Mouse (Mus musculus): ENCODE data around the gene Xrcc6. TPM values are rescaled to one million over a fixed set of nuclear protein-coding genes. Genes with fewer than 3 reads are reported as not detected.

The Xrcc6 gene
- polyA plus RNA-seq, 1 experiment from 2014 or later, result 56.9 TPM

DNA sequence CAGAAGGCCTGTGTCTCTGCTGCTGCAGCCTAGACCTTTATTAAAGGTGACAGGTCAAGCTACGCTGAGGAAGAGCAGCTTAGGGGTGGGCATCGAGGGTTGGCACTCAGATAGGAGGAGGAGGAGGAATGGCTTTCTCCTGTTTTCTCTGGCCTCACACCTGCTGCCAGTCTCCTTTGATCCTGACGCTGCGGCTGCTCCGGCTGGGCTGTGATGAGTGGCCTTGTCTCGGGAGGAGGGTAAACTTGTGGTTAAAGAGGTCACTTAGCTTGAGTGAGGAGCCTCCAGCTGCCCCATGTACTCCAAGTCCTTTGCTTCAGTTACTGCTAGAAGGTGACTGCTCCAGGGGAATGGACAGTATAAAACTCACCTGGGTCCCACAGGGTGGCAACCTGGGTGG lies 6.4 kb downstream of the Xrcc6 start:
- H3K4me1 ChIP-seq (ENCODE audit: control insufficient read depth, insufficient read depth, low read length), result no peaks in the 10 kb centered on the region
- H3K27ac ChIP-seq (ENCODE audit: low read depth, low read length), result no peak overlapping the region
- H3K4me2 ChIP-seq (ENCODE audit: low read length), result no peak overlapping the region
- peaks cover 64% of the 10 kb centered on the region for H3K36me3 ChIP-seq (ENCODE audit: control insufficient read depth, insufficient read depth, low read length)
- H3K27me3 ChIP-seq (replicated peaks; ENCODE audit: control insufficient read depth, insufficient read depth, low read length), result no peaks in the 10 kb centered on the region
- ATAC-seq (no peak), DNase-seq (ENCODE audit: low spot score) (no peak)
- H3K9me3 ChIP-seq (replicated peaks; ENCODE audit: control insufficient read depth, low read length), result no peaks in the 10 kb centered on the region
- H3K4me3 ChIP-seq (ENCODE audit: low read depth, low read length), result no peak overlapping the region
- no peak overlapping the region for H3K9ac ChIP-seq (ENCODE audit: low read length)
- 94% methylated on average over 6 of the region's 6 CpGs for WGBS

DNA sequence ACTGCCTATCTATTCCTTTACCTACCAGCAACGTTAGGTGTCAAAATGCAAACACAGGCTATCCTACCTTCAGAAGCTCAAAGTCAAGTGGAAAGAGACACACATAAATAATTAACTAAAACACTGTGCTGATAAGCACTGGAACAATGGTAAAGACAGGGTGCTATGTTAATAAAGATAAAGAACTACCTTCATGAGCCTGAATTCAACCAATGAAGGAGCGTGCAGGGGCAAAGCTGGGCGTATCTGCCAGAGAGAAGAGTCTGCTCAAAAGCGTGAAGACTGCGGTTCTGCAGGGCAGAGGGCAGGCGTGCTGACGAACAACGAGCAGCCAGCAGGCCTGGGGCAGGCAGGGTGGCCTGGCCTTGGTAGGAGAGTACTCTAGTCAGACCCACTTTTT lies 16.6 kb downstream of the Xrcc6 start:
- DNase-seq (ENCODE audit: low spot score) (no peak), ATAC-seq (no peak)
- no peak overlapping the region for H3K9ac ChIP-seq (ENCODE audit: low read length)
- H3K4me3 ChIP-seq (ENCODE audit: low read depth, low read length), result no peak overlapping the region
- no peak overlapping the region for H3K4me2 ChIP-seq (ENCODE audit: low read length)
- H3K27ac ChIP-seq (ENCODE audit: low read depth, low read length), result no peak overlapping the region
- peaks cover 21% of the 10 kb centered on the region for H3K36me3 ChIP-seq (ENCODE audit: control insufficient read depth, insufficient read depth, low read length)
- no peaks in the 10 kb centered on the region for H3K9me3 ChIP-seq (replicated peaks; ENCODE audit: control insufficient read depth, low read length)
- 90% methylated on average over 8 of the region's 8 CpGs for WGBS
- no peaks in the 10 kb centered on the region for H3K4me1 ChIP-seq (ENCODE audit: control insufficient read depth, insufficient read depth, low read length)
- no peaks in the 10 kb centered on the region for H3K27me3 ChIP-seq (replicated peaks; ENCODE audit: control insufficient read depth, insufficient read depth, low read length)

DNA sequence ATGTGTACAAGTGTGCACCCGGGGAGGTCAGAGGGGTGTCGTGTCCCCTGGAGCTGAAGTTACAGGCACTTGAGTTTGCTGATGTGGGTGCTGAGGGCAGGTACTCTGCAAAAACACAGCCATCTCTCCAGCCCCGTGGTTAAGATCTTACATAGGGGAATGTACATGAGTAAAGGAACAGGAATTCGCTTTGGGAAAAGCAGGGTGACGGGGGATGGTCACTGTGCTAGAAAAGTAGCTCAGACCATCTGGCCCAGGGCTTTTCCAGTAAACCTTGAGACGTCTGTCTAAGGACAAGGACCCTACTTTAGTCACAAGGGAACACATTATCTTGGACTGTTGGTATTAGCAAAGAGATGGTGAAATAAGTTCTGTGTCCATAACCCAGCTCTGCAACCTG lies 24.3 kb downstream of the Xrcc6 start:
- WGBS, result 91% methylated on average over 6 of the region's 6 CpGs
- no peak overlapping the region for H3K9ac ChIP-seq (ENCODE audit: low read length)
- ATAC-seq (no peak), DNase-seq (ENCODE audit: low spot score) (no peak)
- no peaks in the 10 kb centered on the region for H3K36me3 ChIP-seq (ENCODE audit: control insufficient read depth, insufficient read depth, low read length)
- H3K27me3 ChIP-seq (replicated peaks; ENCODE audit: control insufficient read depth, insufficient read depth, low read length), result no peaks in the 10 kb centered on the region
- H3K9me3 ChIP-seq (replicated peaks; ENCODE audit: control insufficient read depth, low read length), result no peaks in the 10 kb centered on the region
- H3K4me1 ChIP-seq (ENCODE audit: control insufficient read depth, insufficient read depth, low read length), result peaks cover 15% of the 10 kb centered on the region
- H3K4me2 ChIP-seq (ENCODE audit: low read length), result no peak overlapping the region
- H3K4me3 ChIP-seq (ENCODE audit: low read depth, low read length), result no peak overlapping the region
- no peak overlapping the region for H3K27ac ChIP-seq (ENCODE audit: low read depth, low read length)

DNA sequence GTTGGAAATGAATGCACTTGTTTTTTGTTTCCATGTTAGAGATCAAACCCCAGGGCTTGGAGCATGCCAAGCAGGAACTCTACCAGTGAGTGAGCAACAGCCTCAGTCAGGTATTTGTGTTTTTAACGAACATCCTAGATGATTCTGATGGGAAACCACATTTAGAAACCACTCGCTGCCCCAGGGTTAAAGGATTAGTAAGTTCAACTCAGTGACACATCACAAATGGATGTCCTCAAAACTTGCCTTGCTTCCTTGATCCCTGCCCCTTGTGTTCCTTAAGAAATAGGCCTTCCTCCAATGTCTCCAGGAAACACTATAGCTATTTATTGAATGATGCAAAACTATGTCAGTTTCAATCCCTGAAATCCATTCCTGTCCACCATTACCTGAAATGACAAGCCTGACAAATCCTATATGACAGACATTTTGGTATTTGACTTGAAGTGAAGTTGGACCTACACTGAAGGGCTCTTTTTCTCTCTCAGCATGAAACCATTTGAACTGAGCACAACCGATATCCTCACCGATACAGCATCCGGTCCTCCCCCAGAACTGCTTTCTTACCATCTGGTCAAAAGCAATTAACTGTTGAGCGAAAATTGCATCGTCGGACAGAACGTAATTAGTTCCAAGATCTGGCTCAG lies 27.2 kb downstream of the Xrcc6 start:
- Histone ChIP-seq H3K27me3 (replicated peaks; ENCODE audit: control insufficient read depth, insufficient read depth, low read length) (no peaks in the 10 kb centered on the region), H3K4me3 (ENCODE audit: low read depth, low read length) (peak overlapping the region; percentile 95), H3K9ac (ENCODE audit: low read length) (peak overlapping the region; percentile 90), H3K4me1 (ENCODE audit: control insufficient read depth, insufficient read depth, low read length) (peaks cover 15% of the 10 kb centered on the region), H3K9me3 (replicated peaks; ENCODE audit: control insufficient read depth, low read length) (no peaks in the 10 kb centered on the region), H3K4me2 (ENCODE audit: low read length) (peak overlapping the region; percentile 93), H3K36me3 (ENCODE audit: control insufficient read depth, insufficient read depth, low read length) (peaks cover 10% of the 10 kb centered on the region), H3K27ac (ENCODE audit: low read depth, low read length) (no peak overlapping the region)
- WGBS, result 14% methylated on average over 9 of the region's 9 CpGs
- DNase-seq (ENCODE audit: low spot score) (no peak), ATAC-seq (no peak)

DNA sequence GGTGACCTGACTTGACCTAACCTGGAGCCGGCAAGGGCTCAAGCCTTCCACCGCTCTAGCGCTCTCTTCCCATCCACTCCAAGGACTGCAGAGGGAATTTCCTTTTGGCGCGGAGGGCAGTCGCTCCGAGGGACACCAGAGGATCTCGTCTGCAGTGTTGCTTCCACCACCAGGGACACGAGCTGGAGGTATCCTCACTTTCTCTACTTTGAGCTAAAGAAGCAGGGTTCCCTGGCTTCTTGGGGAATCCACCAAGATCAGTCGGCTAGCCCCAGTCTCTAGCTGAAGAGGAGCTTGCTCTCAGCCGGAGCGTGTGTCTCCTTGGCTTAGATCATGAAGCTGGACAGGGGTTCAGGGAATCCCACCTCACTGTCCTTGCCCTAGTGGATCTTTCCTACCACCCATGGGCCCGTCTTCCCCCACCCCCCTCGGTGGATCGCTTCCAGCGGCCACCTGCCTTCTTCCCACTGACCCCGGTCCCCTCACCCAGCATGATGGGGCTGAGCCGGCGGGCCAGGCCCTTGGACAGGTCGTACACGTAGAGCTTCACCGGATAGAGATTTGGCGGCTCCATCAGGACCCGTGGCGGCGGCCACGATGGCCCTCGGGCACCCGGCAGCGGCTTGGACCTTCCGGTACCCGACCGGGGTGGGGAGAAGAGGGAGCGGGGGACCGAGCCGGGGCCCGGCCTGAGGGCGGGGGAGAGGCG lies 27.9 kb downstream of the Xrcc6 start:
- H3K4me2 ChIP-seq (ENCODE audit: low read length), result peak overlapping the region; percentile 93
- peaks cover 12% of the 10 kb centered on the region for H3K36me3 ChIP-seq (ENCODE audit: control insufficient read depth, insufficient read depth, low read length)
- H3K9me3 ChIP-seq (replicated peaks; ENCODE audit: control insufficient read depth, low read length), result no peaks in the 10 kb centered on the region
- peak overlapping the region; percentile 90 for H3K9ac ChIP-seq (ENCODE audit: low read length)
- H3K4me3 ChIP-seq (ENCODE audit: low read depth, low read length), result peak overlapping the region; percentile 95
- peak overlapping the region; percentile 74; the same call in 1 of the 2 replicates for H3K27ac ChIP-seq (ENCODE audit: low read depth, low read length)
- under 1% methylated on average over 39 of the region's 39 CpGs for WGBS
- ATAC-seq (peak; percentile 63), DNase-seq (ENCODE audit: low spot score) (peak; percentile 31)
- no peaks in the 10 kb centered on the region for H3K27me3 ChIP-seq (replicated peaks; ENCODE audit: control insufficient read depth, insufficient read depth, low read length)
- peaks cover 15% of the 10 kb centered on the region for H3K4me1 ChIP-seq (ENCODE audit: control insufficient read depth, insufficient read depth, low read length)

DNA sequence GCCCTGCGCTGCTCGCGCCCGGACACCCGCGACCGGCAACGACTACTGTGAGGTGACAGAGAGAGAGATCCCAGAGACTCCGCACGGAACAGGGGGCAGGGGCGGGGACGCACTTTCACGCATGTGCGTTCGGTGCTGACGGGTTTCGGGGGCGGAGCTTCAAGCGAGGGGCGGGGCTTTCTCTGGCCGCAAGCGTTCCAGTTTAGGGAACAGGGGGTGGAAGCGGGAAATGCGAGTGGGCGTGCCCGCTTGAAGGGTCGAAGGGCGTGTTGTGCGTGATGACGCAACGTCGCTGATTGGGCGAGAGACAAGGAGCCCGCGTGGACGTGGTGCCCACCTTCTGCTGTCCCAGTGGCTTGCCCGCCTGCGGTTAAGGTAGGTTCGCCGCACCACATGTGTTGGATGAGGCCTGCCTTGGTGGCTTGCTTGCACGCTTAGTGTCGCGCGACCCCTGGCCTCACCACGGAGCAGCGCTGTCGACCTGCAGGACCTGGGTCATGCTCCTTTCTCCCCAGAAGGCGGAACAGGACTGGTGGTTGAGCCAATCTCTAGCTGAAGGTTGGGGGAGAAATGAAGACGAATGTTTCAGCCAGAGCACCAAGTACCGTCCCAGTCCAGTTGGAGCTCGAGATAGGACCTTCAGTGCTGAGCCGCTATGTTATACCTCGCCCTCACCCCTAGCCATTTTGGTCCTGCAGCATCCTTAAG lies 28.6 kb downstream of the Xrcc6 start:
- WGBS, result under 1% methylated on average over 53 of the region's 53 CpGs
- peak overlapping the region; percentile 93 for H3K4me2 ChIP-seq (ENCODE audit: low read length)
- DNase-seq (ENCODE audit: low spot score), result peak; percentile 99
- H3K4me3 ChIP-seq (ENCODE audit: low read depth, low read length), result peak overlapping the region; percentile 95
- peak overlapping the region; percentile 74; the same call in 1 of the 2 replicates for H3K27ac ChIP-seq (ENCODE audit: low read depth, low read length)
- ATAC-seq, result peak; percentile 97
- peaks cover 15% of the 10 kb centered on the region for H3K4me1 ChIP-seq (ENCODE audit: control insufficient read depth, insufficient read depth, low read length)
- H3K9ac ChIP-seq (ENCODE audit: low read length), result peak overlapping the region; percentile 90
- no peaks in the 10 kb centered on the region for H3K9me3 ChIP-seq (replicated peaks; ENCODE audit: control insufficient read depth, low read length)
- H3K36me3 ChIP-seq (ENCODE audit: control insufficient read depth, insufficient read depth, low read length), result peaks cover 14% of the 10 kb centered on the region
- no peaks in the 10 kb centered on the region for H3K27me3 ChIP-seq (replicated peaks; ENCODE audit: control insufficient read depth, insufficient read depth, low read length)

DNA sequence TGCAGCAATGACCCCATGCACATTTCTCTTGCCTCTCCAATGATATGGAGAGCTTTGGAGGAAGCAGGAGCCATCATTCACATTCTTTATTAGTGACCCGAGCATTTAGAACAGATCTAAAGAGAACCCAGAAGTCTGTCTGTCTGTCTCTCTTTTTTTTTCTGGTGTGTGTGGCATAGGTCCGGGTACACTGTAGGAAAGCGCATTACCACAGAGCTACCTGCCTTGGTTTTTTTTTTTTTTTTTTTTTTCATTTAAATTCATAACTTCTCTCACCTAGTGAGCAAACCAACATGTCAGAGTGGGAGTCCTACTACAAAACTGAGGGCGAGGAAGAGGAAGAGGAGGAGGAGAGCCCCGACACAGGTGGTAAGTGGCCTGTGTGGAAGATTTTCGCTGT lies 29.2 kb downstream of the Xrcc6 start:
- Histone ChIP-seq H3K9me3 (replicated peaks; ENCODE audit: control insufficient read depth, low read length) (no peaks in the 10 kb centered on the region), H3K36me3 (ENCODE audit: control insufficient read depth, insufficient read depth, low read length) (peaks cover 18% of the 10 kb centered on the region), H3K27ac (ENCODE audit: low read depth, low read length) (0 out of 2 replicates have a peak overlapping the region, but pooled peaks have one; percentile 63), H3K4me1 (ENCODE audit: control insufficient read depth, insufficient read depth, low read length) (peaks cover 15% of the 10 kb centered on the region), H3K4me2 (ENCODE audit: low read length) (peak overlapping the region; percentile 93), H3K27me3 (replicated peaks; ENCODE audit: control insufficient read depth, insufficient read depth, low read length) (no peaks in the 10 kb centered on the region), H3K9ac (ENCODE audit: low read length) (peak overlapping the region; percentile 90), H3K4me3 (ENCODE audit: low read depth, low read length) (peak overlapping the region; percentile 95)
- DNase-seq (ENCODE audit: low spot score), result no peak
- 18% methylated on average over 6 of the region's 6 CpGs for WGBS
- no peak for ATAC-seq

DNA sequence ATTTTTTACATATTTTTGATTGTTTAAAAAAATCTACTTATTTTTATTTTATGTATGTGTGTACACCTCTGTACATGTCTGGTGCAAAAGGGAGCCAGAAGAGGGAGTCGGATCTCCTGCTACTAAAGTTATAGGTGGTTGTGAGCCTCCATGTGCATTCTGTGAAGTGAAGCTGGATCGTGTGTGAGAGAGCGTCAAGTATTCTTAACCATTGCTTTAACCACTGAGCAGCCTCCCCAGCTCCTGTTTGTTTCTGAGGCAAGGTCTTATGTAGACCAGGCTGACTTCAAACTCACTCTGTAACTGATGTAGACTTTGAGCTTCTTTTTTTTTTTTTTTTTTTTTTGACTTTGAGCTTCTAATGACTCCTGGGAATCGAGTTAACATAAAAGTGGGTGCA lies 29.8 kb downstream of the Xrcc6 start:
- H3K27ac ChIP-seq (ENCODE audit: low read depth, low read length), result no peak overlapping the region
- H3K9me3 ChIP-seq (replicated peaks; ENCODE audit: control insufficient read depth, low read length), result no peaks in the 10 kb centered on the region
- ATAC-seq, result no peak
- no peak overlapping the region for H3K4me2 ChIP-seq (ENCODE audit: low read length)
- no peak for DNase-seq (ENCODE audit: low spot score)
- H3K4me3 ChIP-seq (ENCODE audit: low read depth, low read length), result no peak overlapping the region
- 65% methylated on average over 4 of the region's 4 CpGs for WGBS
- peaks cover 15% of the 10 kb centered on the region for H3K4me1 ChIP-seq (ENCODE audit: control insufficient read depth, insufficient read depth, low read length)
- peaks cover 24% of the 10 kb centered on the region for H3K36me3 ChIP-seq (ENCODE audit: control insufficient read depth, insufficient read depth, low read length)
- H3K27me3 ChIP-seq (replicated peaks; ENCODE audit: control insufficient read depth, insufficient read depth, low read length), result no peaks in the 10 kb centered on the region
- no peak overlapping the region for H3K9ac ChIP-seq (ENCODE audit: low read length)

Data from forebrain, embryonic 14.5 days (tissue).